Mouse (Mus musculus) macrophage (primary cell): ENCODE measurements at regions not wholly inside any gene's neighbourhood (a gene's known extent, or its start where the extent isn't known, plus 50 kb on each side); places are given as distances from the start of the nearest gene placed in this dataset.

Source experiments
- H3K27ac ChIP-seq: fragments of 350-480 bp; formaldehyde crosslinking; 2 replicates; pipeline ENCODE4 v1.9.0; 2021
- H3K36me3 ChIP-seq: fragments of 350-480 bp; formaldehyde crosslinking; 2 replicates; pipeline ENCODE4 v1.9.0; 2021; ENCODE audit errors: inconsistent target
- H3K4me3 ChIP-seq: fragments of 350-480 bp; formaldehyde crosslinking; 2 replicates; pipeline ENCODE4 v1.9.0; 2021; ENCODE audit errors: inconsistent target
- H3K79me2 ChIP-seq: fragments of 350-480 bp; formaldehyde crosslinking; 2 replicates; pipeline ENCODE4 v1.9.0; 2021; ENCODE audit errors: inconsistent target
- WGBS: methylation state at CpG from one replicate; pipeline ENCODE4 v1.1.7; 2026; ENCODE audit warnings: inconsistent platforms; ENCODE audit not compliant: missing documents; 5-methylcytosine and 5-hydroxymethylcytosine counted together

DNA sequence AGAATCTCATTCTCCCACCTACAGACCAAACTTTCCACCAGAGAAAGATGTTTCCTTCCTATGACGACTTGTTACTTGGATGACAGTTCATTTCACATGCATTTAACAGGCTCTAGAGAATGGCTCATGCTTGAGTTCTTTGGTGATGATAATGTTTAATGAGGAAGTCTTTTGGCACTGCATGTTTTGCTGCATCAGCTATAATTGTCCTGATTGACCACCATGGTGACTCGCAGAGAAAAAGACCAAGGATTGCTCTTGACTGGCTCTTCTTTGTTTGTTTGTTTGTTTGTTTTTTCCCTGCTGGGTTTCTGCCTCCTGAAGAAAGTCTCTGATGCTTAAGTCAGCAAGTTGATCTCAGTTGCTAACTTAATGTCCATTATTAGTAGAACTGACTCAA lies 129.8 kb upstream of the Bcl6 start:
- Histone ChIP-seq H3K79me2 (no peaks in the 10 kb centered on the region), H3K4me3 (no peak overlapping the region), H3K36me3 (no peaks in the 10 kb centered on the region), H3K27ac (no peak overlapping the region)
- WGBS = 89% methylated on average over 1 of the region's 2 CpGs

GRCm38 (mm10) chr16:24102854-24103690 lies 114.4 kb upstream of the Bcl6 start:
- 35% methylated on average over 8 of the region's 8 CpGs for WGBS
- no peak overlapping the region for H3K4me3 ChIP-seq
- no peaks in the 10 kb centered on the region for H3K79me2 ChIP-seq
- no peak overlapping the region for H3K27ac ChIP-seq
- no peaks in the 10 kb centered on the region for H3K36me3 ChIP-seq

GRCm38 (mm10) chr16:24097596-24097995 lies 108.9 kb upstream of the Bcl6 start:
- no peak overlapping the region for H3K27ac ChIP-seq
- 92% methylated on average over 7 of the region's 8 CpGs for WGBS
- H3K36me3 ChIP-seq = no peaks in the 10 kb centered on the region
- no peaks in the 10 kb centered on the region for H3K79me2 ChIP-seq
- H3K4me3 ChIP-seq = no peak overlapping the region

- Histone ChIP-seq H3K27ac (no peak overlapping the region), H3K4me3 (no peak overlapping the region), H3K36me3 (no peaks in the 10 kb centered on the region), H3K79me2 (no peaks in the 10 kb centered on the region)
- 100% methylated on average over 1 of the region's 1 CpGs for WGBS
Measured at GRCm38 (mm10) chr16:24096076-24096475, 107.4 kb upstream of the Bcl6 start.

- H3K36me3 ChIP-seq = no peaks in the 10 kb centered on the region
- 95% methylated on average over 4 of the region's 4 CpGs for WGBS
- no peaks in the 10 kb centered on the region for H3K79me2 ChIP-seq
- H3K4me3 ChIP-seq = no peak overlapping the region
- H3K27ac ChIP-seq = no peak overlapping the region
Measured at GRCm38 (mm10) chr16:24095630-24096029, 107.0 kb upstream of the Bcl6 start.

GRCm38 (mm10) chr16:24094566-24094965 lies 105.9 kb upstream of the Bcl6 start:
- 91% methylated on average over 6 of the region's 6 CpGs for WGBS
- Histone ChIP-seq H3K4me3 (no peak overlapping the region), H3K36me3 (no peaks in the 10 kb centered on the region), H3K27ac (no peak overlapping the region), H3K79me2 (no peaks in the 10 kb centered on the region)

GRCm38 (mm10) chr16:24093624-24094023 lies 105.0 kb upstream of the Bcl6 start:
- Histone ChIP-seq H3K36me3 (no peaks in the 10 kb centered on the region), H3K4me3 (no peak overlapping the region), H3K27ac (no peak overlapping the region), H3K79me2 (no peaks in the 10 kb centered on the region)
- 95% methylated on average over 8 of the region's 8 CpGs for WGBS

- Histone ChIP-seq H3K27ac (no peak overlapping the region), H3K79me2 (no peaks in the 10 kb centered on the region), H3K4me3 (no peak overlapping the region), H3K36me3 (no peaks in the 10 kb centered on the region)
- 86% methylated on average over 5 of the region's 5 CpGs for WGBS
Measured at GRCm38 (mm10) chr16:24092616-24093525, 104.2 kb upstream of the Bcl6 start.

DNA sequence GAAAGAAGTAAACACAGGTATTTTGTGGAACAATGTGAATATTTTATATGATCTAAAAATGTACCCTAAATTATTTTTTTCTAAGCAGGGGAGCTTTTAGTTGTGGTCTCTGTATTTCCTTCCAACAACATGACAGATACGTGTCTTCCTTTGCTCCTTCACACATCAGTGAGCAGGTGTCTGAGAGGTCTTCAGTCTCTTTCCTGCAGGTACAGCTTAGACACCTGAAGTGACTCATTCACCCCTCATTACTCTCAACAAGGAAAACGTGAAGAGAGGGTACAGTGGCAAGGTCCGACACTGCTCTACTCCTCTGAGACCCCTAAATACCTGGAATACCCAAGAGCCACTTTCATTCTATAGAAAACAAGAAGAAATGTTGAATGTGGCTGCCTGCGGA lies 103.5 kb upstream of the Bcl6 start:
- WGBS = 93% methylated on average over 4 of the region's 4 CpGs
- H3K36me3 ChIP-seq = no peaks in the 10 kb centered on the region
- H3K4me3 ChIP-seq = no peak overlapping the region
- H3K27ac ChIP-seq = no peak overlapping the region
- no peaks in the 10 kb centered on the region for H3K79me2 ChIP-seq

- 100% methylated on average over 4 of the region's 4 CpGs for WGBS
- Histone ChIP-seq H3K4me3 (no peak overlapping the region), H3K27ac (no peak overlapping the region), H3K79me2 (no peaks in the 10 kb centered on the region), H3K36me3 (no peaks in the 10 kb centered on the region)
Measured at GRCm38 (mm10) chr16:24090981-24091380, 102.3 kb upstream of the Bcl6 start.

- no peak overlapping the region for H3K27ac ChIP-seq
Measured at GRCm38 (mm10) chr16:24089840-24090762, 101.4 kb upstream of the Bcl6 start.

DNA sequence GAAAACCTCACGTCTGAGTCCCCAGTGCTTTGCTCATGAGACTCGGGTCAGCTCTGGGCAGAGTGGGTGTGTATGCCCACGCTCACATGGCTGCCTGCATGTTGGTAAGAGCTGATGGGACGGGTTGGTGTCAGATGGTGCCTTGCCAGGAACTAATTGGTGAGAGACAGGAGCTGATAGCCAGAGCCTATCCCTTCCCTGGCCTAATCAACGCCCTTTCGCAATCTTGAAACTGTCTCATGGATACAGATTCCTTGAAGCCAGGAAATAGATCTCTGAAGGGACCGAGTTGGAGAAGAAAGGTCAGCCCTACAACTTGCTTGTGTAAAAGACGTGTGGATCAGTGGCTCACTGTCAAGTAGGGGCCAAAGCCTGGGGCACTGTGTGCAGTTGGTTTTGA lies 95.3 kb upstream of the Bcl6 start:
- WGBS = 92% methylated on average over 8 of the region's 8 CpGs
- Histone ChIP-seq H3K79me2 (no peaks in the 10 kb centered on the region), H3K4me3 (no peak overlapping the region)

More at GRCm38 (mm10) chr16:24089840-24090762, 101.4 kb upstream of the Bcl6 start:
- Histone ChIP-seq H3K4me3 (no peak overlapping the region), H3K36me3 (no peaks in the 10 kb centered on the region), H3K79me2 (no peaks in the 10 kb centered on the region)
- WGBS = 91% methylated on average over 11 of the region's 11 CpGs

DNA sequence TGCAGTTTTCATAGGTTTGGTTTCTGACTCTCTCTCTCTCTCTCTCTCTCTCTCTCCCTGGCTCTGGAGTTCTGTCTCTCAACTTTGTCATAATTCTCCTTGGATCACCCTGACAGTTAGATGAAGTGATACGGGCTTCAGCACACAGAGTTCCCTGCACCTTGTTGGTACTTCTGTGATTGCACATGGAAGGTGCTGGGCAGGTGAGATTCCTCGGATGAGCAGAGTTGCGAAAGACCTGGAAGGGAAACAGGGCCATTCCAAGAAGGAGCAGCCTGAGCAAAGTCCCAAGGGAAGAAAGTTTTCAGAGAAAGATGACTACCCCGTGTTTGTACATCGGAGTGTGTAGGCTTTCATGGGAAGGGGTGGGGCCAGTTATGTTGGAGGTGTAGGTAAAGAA lies 91.8 kb upstream of the Bcl6 start:
- Histone ChIP-seq H3K36me3 (no peaks in the 10 kb centered on the region), H3K79me2 (no peaks in the 10 kb centered on the region), H3K27ac (no peak overlapping the region), H3K4me3 (no peak overlapping the region)
- WGBS = 87% methylated on average over 5 of the region's 5 CpGs

More for the DNA sequence above, 95.3 kb upstream of the Bcl6 start:
- H3K27ac ChIP-seq = no peak overlapping the region
- H3K36me3 ChIP-seq = no peaks in the 10 kb centered on the region

- Histone ChIP-seq H3K4me3 (no peak overlapping the region), H3K27ac (no peak overlapping the region), H3K36me3 (no peaks in the 10 kb centered on the region), H3K79me2 (no peaks in the 10 kb centered on the region)
- WGBS = 100% methylated on average over 1 of the region's 1 CpGs
Measured at GRCm38 (mm10) chr16:24078622-24079021, 90.0 kb upstream of the Bcl6 start.
